Mouse (Mus musculus) neural tube, embryonic 12.5 days (tissue): ENCODE results near the gene Itga7. TPM values are rescaled to one million over a fixed set of nuclear protein-coding genes. Genes with fewer than 3 reads are reported as not detected.

Experiments
- polyA plus RNA-seq: library from polyadenylated mRNA; unstranded; fragments of >200 nt; fragmentation: Nextera tagmentation; extraction: Ambion mirVana; gene quantifications from 2 replicates; pipeline ENCODE4 v1.2.1, GENCODE M21; 2016

Gene Itga7
- polyA plus RNA-seq, 1 experiment from 2014 or later: 8.3 TPM

Other genes starting within 250 kb of the Itga7 start
- 90.8 and 101 TPM in 2 replicates for gene Rab5b, start 237.6 kb upstream of the Itga7 start, polyA plus RNA-seq
- gene Pmel, start 229.6 kb upstream of the Itga7 start, polyA plus RNA-seq: 2.4 and 3.7 TPM in 2 replicates
- 64.0 and 65.8 TPM in 2 replicates for gene Cdk2, start 228.8 kb upstream of the Itga7 start, polyA plus RNA-seq
- 5.5 and 6.8 TPM in 2 replicates for gene Dgka, start 189.0 kb upstream of the Itga7 start, polyA plus RNA-seq
- gene Pym1, start 185.9 kb upstream of the Itga7 start, polyA plus RNA-seq: 49.1 and 50.5 TPM in 2 replicates
- 0.28 and 0.54 TPM in 2 replicates for gene Mmp19, start 142.9 kb upstream of the Itga7 start, polyA plus RNA-seq
- gene Dnajc14, start 129.8 kb upstream of the Itga7 start, polyA plus RNA-seq: 60.2 and 63.3 TPM in 2 replicates
- gene Tmem198b, start 129.4 kb upstream of the Itga7 start, polyA plus RNA-seq: 18.7 and 19.7 TPM in 2 replicates
- gene Sarnp, start 116.5 kb upstream of the Itga7 start, polyA plus RNA-seq: 198 and 235 TPM in 2 replicates
- gene Ormdl2, start 112.2 kb upstream of the Itga7 start, polyA plus RNA-seq: 31.2 and 37.2 TPM in 2 replicates
- 20.1 and 20.4 TPM in 2 replicates for gene Gdf11, start 42.1 kb upstream of the Itga7 start, polyA plus RNA-seq
- gene Cd63, start 32.8 kb upstream of the Itga7 start, polyA plus RNA-seq: 199 and 208 TPM in 2 replicates
- 13.5 and 15.7 TPM in 2 replicates for gene Rdh5, start 10.9 kb upstream of the Itga7 start, polyA plus RNA-seq
- gene Bloc1s1, start 9.8 kb upstream of the Itga7 start, polyA plus RNA-seq: 227 and 233 TPM in 2 replicates
- gene Mettl7b, start 27.2 kb downstream of the Itga7 start, polyA plus RNA-seq: not detected in 2 replicates
- not detected in 2 replicates for gene Olfr9, start 55.6 kb downstream of the Itga7 start, polyA plus RNA-seq
- gene Olfr763, start 77.0 kb downstream of the Itga7 start, polyA plus RNA-seq: not detected in 2 replicates
- not detected in 2 replicates for gene Olfr764-ps1, start 106.1 kb downstream of the Itga7 start, polyA plus RNA-seq
- gene Olfr765, start 116.2 kb downstream of the Itga7 start, polyA plus RNA-seq: not detected in 2 replicates
- not detected in 2 replicates for gene Olfr766-ps1, start 135.2 kb downstream of the Itga7 start, polyA plus RNA-seq
- gene Olfr767, start 149.1 kb downstream of the Itga7 start, polyA plus RNA-seq: not detected in 2 replicates
- gene Olfr768, start 165.6 kb downstream of the Itga7 start, polyA plus RNA-seq: not detected in 2 replicates
- not detected in 2 replicates for gene Olfr769, start 184.0 kb downstream of the Itga7 start, polyA plus RNA-seq
- gene Olfr770, start 205.2 kb downstream of the Itga7 start, polyA plus RNA-seq: not detected in 2 replicates
- not detected in 2 replicates for gene Olfr771, start 230.9 kb downstream of the Itga7 start, polyA plus RNA-seq
- not detected in 2 replicates for gene Olfr772, start 244.1 kb downstream of the Itga7 start, polyA plus RNA-seq